Comparison of ENCODE assay signal across 10 mouse cellular contexts in genomic region chr7:19509786-19510185, GRCm38 (mm10). TPM values are rescaled to one million over a fixed set of nuclear protein-coding genes. Genes with fewer than 3 reads are reported as not detected.
DNase-seq lines count a peak whose midpoint lies in the region; ATAC-seq and TF ChIP-seq lines count a peak whose summit lies in the region.
"Had no signal": no experiment of that assay in that cellular context is flagged by ENCODE, and none has a peak within 500 bp of the region (broad histone marks: within the 10 kb centered on the region; RNA-seq: fewer than 3 reads in every experiment).

No protein-coding gene starts in this region.

- peaks cover 5 to 14% of the 10 kb centered on the region in 2 experiments; a peak in 3 of 4 replicates for H3K4me1 ChIP-seq in heart, embryonic 14.5 days (ENCODE audit: control insufficient read depth in 2 of 2, insufficient read depth in 2 of 2, low read length in 2 of 2)
- peaks cover 46% of the 10 kb centered on the region for H3K4me1 ChIP-seq in G1E (ENCODE audit: insufficient read depth, low read depth, low read length)
- peaks cover 25% of the 10 kb centered on the region for H3K4me1 ChIP-seq in hindbrain, embryonic 12.5 days
- peaks cover 38% of the 10 kb centered on the region for H3K4me1 ChIP-seq in midbrain, embryonic 10.5 days

- H3K9me3 ChIP-seq in heart, embryonic 14.5 days (ENCODE audit: control insufficient read depth, low read length), result no peaks in the 10 kb centered on the region
- no peaks in the 10 kb centered on the region for H3K9me3 ChIP-seq in G1E (replicated peaks)
- no peaks in the 10 kb centered on the region for H3K9me3 ChIP-seq in hindbrain, embryonic 12.5 days (replicated peaks)
- H3K9me3 ChIP-seq in midbrain, embryonic 10.5 days (replicated peaks), result no peaks in the 10 kb centered on the region

- DNase-seq in heart, adult 8-10 months (ENCODE audit: low spot score), result no peak
- no peak for DNase-seq in G1E (ENCODE audit: low spot score)
- DNase-seq in midbrain, embryonic 10.5 days (ENCODE audit: low spot score), result no peak
- DNase-seq in gastrocnemius, postnatal 14 days, result no peak
- no peak for DNase-seq in retina, embryonic 14.5 days (ENCODE audit: low spot score)
- no peak for DNase-seq in left cerebral cortex, postnatal 4 days

- H3K4me3 ChIP-seq in heart, embryonic 14.5 days (ENCODE audit: control insufficient read depth in 1 of 2, insufficient read depth in 1 of 2, low read depth in 1 of 2, low read length in 2 of 2), result peak overlapping the region in 1 of 2 experiments; percentile 90; a peak in 1 of 4 replicates
- peak overlapping the region; percentile 92 for H3K4me3 ChIP-seq in G1E (ENCODE audit: low read depth, low read length)
- H3K4me3 ChIP-seq in hindbrain, embryonic 12.5 days, result peak overlapping the region; percentile 62
- peak overlapping the region; percentile 87 for H3K4me3 ChIP-seq in midbrain, embryonic 10.5 days

- no peak for TF ChIP-seq CTCF in G1E (IDR thresholded peaks at IDR 0.05; ENCODE audit: low read depth, low read length)

- intact Hi-C loops in gastrocnemius, postnatal 14 days (cut with DNase I; ENCODE audit: low total_unique reads), result loop anchor here (5.0 kb wide), 1 partner anchor 103 kb away; no protein-coding TSS in a partner anchor
- intact Hi-C loops in left cerebral cortex, postnatal 4 days (cut with DNase I), result no loop called here

- 90% methylated on average over 7 of the region's 7 CpGs for WGBS in heart, embryonic 14.5 days
- WGBS in hindbrain, embryonic 12.5 days, result 89% methylated on average over 7 of the region's 7 CpGs
- 97% methylated on average over 7 of the region's 7 CpGs for WGBS in midbrain, embryonic 10.5 days

- ATAC-seq in heart, embryonic 14.5 days (ENCODE audit: insufficient number of reproducible peaks, insufficient read depth, low FRiP score, low read depth), result no peak
- ATAC-seq in G1E (ENCODE audit: extremely low read depth, insufficient number of reproducible peaks, low FRiP score, poor library complexity, severe bottlenecking), result no peak
- ATAC-seq in hindbrain, embryonic 12.5 days (ENCODE audit: low FRiP score), result no peak
- ATAC-seq: lung, postnatal 0 days had no signal

- H3K27ac ChIP-seq in heart, embryonic 14.5 days (replicated peaks in 1 of 2; ENCODE audit: control insufficient read depth in 1 of 2, insufficient read depth in 1 of 2, low read depth in 2 of 2, low read length in 2 of 2), result peak overlapping the region; percentile 42 to 83; a peak in 2 of 4 replicates
- no peak overlapping the region for H3K27ac ChIP-seq in hindbrain, embryonic 12.5 days
- H3K27ac ChIP-seq in midbrain, embryonic 10.5 days (replicated peaks), result peak overlapping the region; percentile 95

- peak overlapping the region; percentile 94 for H3K9ac ChIP-seq in heart, embryonic 14.5 days (ENCODE audit: low read length)
- H3K9ac ChIP-seq in hindbrain, embryonic 12.5 days, result no peak overlapping the region

- 0 out of 2 replicates have a peak, but pooled peaks cover 5% of the 10 kb centered on the region for H3K36me3 ChIP-seq in heart, embryonic 14.5 days (ENCODE audit: control insufficient read depth, insufficient read depth, low read length)
- H3K36me3 ChIP-seq in G1E (replicated peaks), result peaks cover 55% of the 10 kb centered on the region
- no peaks in the 10 kb centered on the region for H3K36me3 ChIP-seq in hindbrain, embryonic 12.5 days
- peaks cover 6% of the 10 kb centered on the region; the same call in 1 of the 2 replicates for H3K36me3 ChIP-seq in midbrain, embryonic 10.5 days

- peak overlapping the region; percentile 93 for H3K4me2 ChIP-seq in heart, embryonic 14.5 days (ENCODE audit: low read length)
- peak overlapping the region; percentile 93 for H3K4me2 ChIP-seq in hindbrain, embryonic 12.5 days (replicated peaks)

- no peaks in the 10 kb centered on the region for H3K27me3 ChIP-seq in heart, embryonic 14.5 days (ENCODE audit: control insufficient read depth, insufficient read depth, low read length)
- no peaks in the 10 kb centered on the region for H3K27me3 ChIP-seq in G1E (ENCODE audit: insufficient read depth, low read length)
- no peaks in the 10 kb centered on the region for H3K27me3 ChIP-seq in hindbrain, embryonic 12.5 days
- 0 out of 2 replicates have a peak, but pooled peaks cover under 1% of the 10 kb centered on the region for H3K27me3 ChIP-seq in midbrain, embryonic 10.5 days (ENCODE audit: low read depth, poor library complexity, severe bottlenecking)

RNA-seq across cellular contexts. Expression of gene Trappc6a, which starts 1.6 kb away (rescaled TPM):
- 87.3 and 92.9 TPM in 2 replicates for polyA plus RNA-seq in heart, embryonic 14.5 days (2014; fragmentation: Nextera tagmentation; extraction: Ambion mirVana)
- 10 to 100 TPM; 36.3 to 44.7 (median 37.2) TPM for total RNA-seq in heart, adult 8-10 months (2022)
- total RNA-seq in G1E (2014; fragmentation: Nextera tagmentation), result 87.2 and 92.8 TPM in 2 replicates
- total RNA-seq in G1E (2017), result 141 and 200 TPM in 2 replicates
- 537 and 654 TPM in 2 replicates for polyA plus RNA-seq in G1E (2012)
- polyA plus RNA-seq in hindbrain, embryonic 12.5 days (2016; fragmentation: Nextera tagmentation; extraction: Ambion mirVana), result 41.7 and 48.1 TPM in 2 replicates
- polyA plus RNA-seq in midbrain, embryonic 10.5 days (2016; fragmentation: Nextera tagmentation; extraction: Ambion mirVana), result 65.2 and 68.2 TPM in 2 replicates
- 10 to 100 TPM; 19.9 to 20.0 TPM for total RNA-seq in gastrocnemius, postnatal 14 days (2021)
- 10 to 100 TPM; 17.9 to 19.0 TPM for total RNA-seq in left cerebral cortex, postnatal 4 days (2021)

RNA-seq across cellular contexts. Expression of gene Bloc1s3, which starts 1.6 kb away (rescaled TPM):
- 1.4 and 1.7 TPM in 2 replicates for polyA plus RNA-seq in heart, embryonic 14.5 days (2014; fragmentation: Nextera tagmentation; extraction: Ambion mirVana)
- 1 to 10 TPM; 2.2 to 3.1 (median 3.0) TPM for total RNA-seq in heart, adult 8-10 months (2022)
- total RNA-seq in G1E (2014; fragmentation: Nextera tagmentation), result 4.6 and 5.2 TPM in 2 replicates
- 4.2 and 5.2 TPM in 2 replicates for total RNA-seq in G1E (2017)
- 5.7 and 6.0 TPM in 2 replicates for polyA plus RNA-seq in G1E (2012)
- 4.6 and 4.8 TPM in 2 replicates for polyA plus RNA-seq in hindbrain, embryonic 12.5 days (2016; fragmentation: Nextera tagmentation; extraction: Ambion mirVana)
- 2.3 and 2.4 TPM in 2 replicates for polyA plus RNA-seq in midbrain, embryonic 10.5 days (2016; fragmentation: Nextera tagmentation; extraction: Ambion mirVana)
- 1 to 10 TPM; 1.7 to 2.1 TPM for total RNA-seq in gastrocnemius, postnatal 14 days (2021)
- 1 to 10 TPM; 8.5 to 8.8 TPM for total RNA-seq in left cerebral cortex, postnatal 4 days (2021)

RNA-seq across cellular contexts. Expression of gene Nkpd1, which starts 7.9 kb away (rescaled TPM):
- polyA plus RNA-seq in heart, embryonic 14.5 days (2014; fragmentation: Nextera tagmentation; extraction: Ambion mirVana), result not detected in 2 replicates
- not detected for total RNA-seq in heart, adult 8-10 months (2022)
- 0.53 and 0.92 TPM in 2 replicates for total RNA-seq in G1E (2014; fragmentation: Nextera tagmentation)
- 0.22 and 0.41 TPM in 2 replicates for total RNA-seq in G1E (2017)
- polyA plus RNA-seq in G1E (2012), result 0.55 TPM in 2 replicates
- 0.23 TPM in 1 of 2 replicates, not detected in the other for polyA plus RNA-seq in hindbrain, embryonic 12.5 days (2016; fragmentation: Nextera tagmentation; extraction: Ambion mirVana)
- polyA plus RNA-seq in midbrain, embryonic 10.5 days (2016; fragmentation: Nextera tagmentation; extraction: Ambion mirVana), result 0.06 TPM in 2 replicates
- total RNA-seq in gastrocnemius, postnatal 14 days (2021), result not detected
- under 1 TPM; 0.90 to 0.91 TPM for total RNA-seq in left cerebral cortex, postnatal 4 days (2021)
- total RNA-seq: hematopoietic stem cell, adult 5-6 weeks had no signal

RNA-seq across cellular contexts. Expression of gene Exoc3l2, which starts 46.7 kb away (rescaled TPM):
- 1.3 and 1.8 TPM in 2 replicates for polyA plus RNA-seq in heart, embryonic 14.5 days (2014; fragmentation: Nextera tagmentation; extraction: Ambion mirVana)
- 1 to 10 TPM in 3 of 4 experiments, under 1 TPM in 1; 0.94 to 1.5 (median 1.1) TPM for total RNA-seq in heart, adult 8-10 months (2022)
- total RNA-seq in G1E (2014; fragmentation: Nextera tagmentation) (not detected in 2 replicates), G1E (2017) (not detected in 2 replicates)
- polyA plus RNA-seq in G1E (2012), result 0.02 TPM in 1 of 2 replicates, not detected in the other
- polyA plus RNA-seq in hindbrain, embryonic 12.5 days (2016; fragmentation: Nextera tagmentation; extraction: Ambion mirVana), result 1.0 and 1.5 TPM in 2 replicates
- 0.75 and 0.81 TPM in 2 replicates for polyA plus RNA-seq in midbrain, embryonic 10.5 days (2016; fragmentation: Nextera tagmentation; extraction: Ambion mirVana)
- total RNA-seq in gastrocnemius, postnatal 14 days (2021), result under 1 TPM; 0.47 to 0.74 TPM
- under 1 TPM; 0.42 to 0.46 TPM for total RNA-seq in left cerebral cortex, postnatal 4 days (2021)

RNA-seq across cellular contexts. Expression of gene Mark4, which starts 51.2 kb away (rescaled TPM):
- 9.3 and 10.5 TPM in 2 replicates for polyA plus RNA-seq in heart, embryonic 14.5 days (2014; fragmentation: Nextera tagmentation; extraction: Ambion mirVana)
- 10 to 100 TPM; 22.8 to 26.4 (median 24.3) TPM for total RNA-seq in heart, adult 8-10 months (2022)
- total RNA-seq in G1E (2014; fragmentation: Nextera tagmentation) (17.8 and 21.3 TPM in 2 replicates), G1E (2017) (2.7 and 4.3 TPM in 2 replicates)
- polyA plus RNA-seq in G1E (2012), result 34.7 and 46.5 TPM in 2 replicates
- polyA plus RNA-seq in hindbrain, embryonic 12.5 days (2016; fragmentation: Nextera tagmentation; extraction: Ambion mirVana), result 20.0 and 21.6 TPM in 2 replicates
- polyA plus RNA-seq in midbrain, embryonic 10.5 days (2016; fragmentation: Nextera tagmentation; extraction: Ambion mirVana), result 8.0 and 8.4 TPM in 2 replicates
- 10 to 100 TPM; 12.6 to 14.1 TPM for total RNA-seq in gastrocnemius, postnatal 14 days (2021)
- total RNA-seq in left cerebral cortex, postnatal 4 days (2021), result 100 to 1,000 TPM; 118 to 119 TPM
